Mouse (Mus musculus): Measurements from ENCODE around the gene Nphp1.

- no peak for TF ChIP-seq POLR2A (IDR thresholded peaks at IDR 0.05; ENCODE audit: control insufficient read depth, extremely low read depth, insufficient read depth, low read length, poor library complexity)
- TF ChIP-seq CTCF (IDR thresholded peaks at IDR 0.05; ENCODE audit: borderline replicate concordance, control insufficient read depth, extremely low read depth, insufficient read depth, low read length, poor library complexity), result no peak
Observed at GRCm38 (mm10) chr2:127787226-127787625, 1.5 kb downstream of the Nphp1 start.

Measured in thymus, adult 2 months (tissue).